Mouse (Mus musculus) heart, embryonic 11.5 days (tissue): ENCODE data around the gene Slamf8. TPM values are rescaled to one million over a fixed set of nuclear protein-coding genes. Genes with fewer than 3 reads are reported as not detected.
A peak's percentile ranks its signal among the peaks of the same experiment; 100 is the strongest.

Experiments used
- ATAC-seq: fragments of 200-750 bp; cut with Nextera tagmentation; replicated peaks from 2 replicates; pipeline ENCODE4 v1.8.0; 2017; ENCODE audit warnings: moderate library complexity; ENCODE audit not compliant: insufficient number of reproducible peaks, low FRiP score, low TSS enrichment
- H3K27ac ChIP-seq: fragments of 300-500 bp; sonication (generic); 2 replicates; pipeline ENCODE4 v1.5.1; 2014; ENCODE audit warnings: mild to moderate bottlenecking, low read depth, low read length
- H3K27me3 ChIP-seq: fragments of 300-500 bp; sonication (generic); 2 replicates; pipeline ENCODE4 v1.6.1; 2014; ENCODE audit warnings: mild to moderate bottlenecking, low read length, mixed read lengths; ENCODE audit not compliant: control insufficient read depth, insufficient read depth
- H3K36me3 ChIP-seq: fragments of 300-500 bp; sonication (generic); 2 replicates; pipeline ENCODE4 v1.6.1; 2014; ENCODE audit warnings: mild to moderate bottlenecking, low read length, moderate library complexity, mixed read lengths; ENCODE audit not compliant: control insufficient read depth, insufficient read depth
- H3K4me1 ChIP-seq: fragments of 300-500 bp; sonication (generic); 2 replicates; pipeline ENCODE4 v1.6.1; 2014; ENCODE audit warnings: low read length; ENCODE audit not compliant: control insufficient read depth, insufficient read depth
- H3K4me2 ChIP-seq: fragments of 300-500 bp; sonication (generic); 2 replicates; pipeline ENCODE4 v1.6.1; 2014; ENCODE audit warnings: mild to moderate bottlenecking, moderate library complexity
- H3K4me3 ChIP-seq: fragments of 300-500 bp; sonication (generic); 2 replicates; pipeline ENCODE4 v1.5.1; 2014; ENCODE audit warnings: low read depth, low read length
- H3K9ac ChIP-seq: fragments of 300-500 bp; sonication (generic); 2 replicates; pipeline ENCODE4 v1.6.1; 2014; ENCODE audit warnings: mild to moderate bottlenecking, low read depth, low read length, moderate library complexity
- H3K9me3 ChIP-seq: fragments of 300-500 bp; sonication (generic); replicated peaks from 2 replicates; pipeline ENCODE4 v1.6.1; 2016; ENCODE audit warnings: low read length; ENCODE audit not compliant: control insufficient read depth
- WGBS: fragments of 180-500 bp; shearing (Covaris S2); extraction: QIAGEN DNeasy Blood & Tissue Kit; methylation state at CpG from one replicate; pipeline ENCODE4 v1.1.7; 2014; ENCODE audit not compliant: insufficient replicate concordance; 5-methylcytosine and 5-hydroxymethylcytosine counted together
- polyA plus RNA-seq: library from polyadenylated mRNA; unstranded; fragments of >200 nt; fragmentation: Nextera tagmentation; extraction: Ambion mirVana; gene quantifications from 2 replicates; pipeline ENCODE4 v1.2.1, GENCODE M21; 2014

Slamf8 gene
- not detected in 2 replicates for polyA plus RNA-seq

DNA sequence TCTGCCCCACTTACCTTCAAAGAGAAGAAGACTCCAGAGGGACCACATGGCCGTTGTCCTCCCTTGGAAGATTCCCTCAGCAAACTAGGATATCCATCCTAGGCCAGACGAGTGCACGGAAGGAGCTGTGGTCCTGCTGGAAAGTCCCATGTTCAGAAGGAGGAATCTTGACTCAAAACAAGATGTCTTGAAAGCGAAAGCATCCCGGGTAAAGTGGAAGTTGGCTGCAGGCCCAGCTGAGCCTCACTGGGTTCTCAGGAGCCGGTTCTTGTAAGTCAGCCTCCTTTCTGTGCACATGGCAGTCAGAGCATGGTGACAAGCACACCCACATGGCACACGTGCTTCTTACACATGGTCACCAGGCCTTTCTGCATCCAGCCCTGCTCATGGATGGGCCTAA is at the start of gene Slamf8:
TSS of gene Slamf8 (minus strand) at position 184 of the 400 bp plus-strand sequence.
- no peak within 1 kb of the TSS for H3K9ac ChIP-seq
- no peaks in the 10 kb centered on the region for H3K36me3 ChIP-seq
- H3K27ac ChIP-seq: no peak within 1 kb of the TSS
- H3K4me2 ChIP-seq: no peak within 1 kb of the TSS
- H3K4me3 ChIP-seq: no peak within 1 kb of the TSS
- H3K27me3 ChIP-seq: peaks cover 10% of the 10 kb centered on the region
- H3K9me3 ChIP-seq: no peaks in the 10 kb centered on the region
- ATAC-seq: no peak
- peaks cover 5% of the 10 kb centered on the region; the same call in 1 of the 2 replicates for H3K4me1 ChIP-seq
- 71% methylated on average over 7 of the region's 7 CpGs for WGBS

DNA sequence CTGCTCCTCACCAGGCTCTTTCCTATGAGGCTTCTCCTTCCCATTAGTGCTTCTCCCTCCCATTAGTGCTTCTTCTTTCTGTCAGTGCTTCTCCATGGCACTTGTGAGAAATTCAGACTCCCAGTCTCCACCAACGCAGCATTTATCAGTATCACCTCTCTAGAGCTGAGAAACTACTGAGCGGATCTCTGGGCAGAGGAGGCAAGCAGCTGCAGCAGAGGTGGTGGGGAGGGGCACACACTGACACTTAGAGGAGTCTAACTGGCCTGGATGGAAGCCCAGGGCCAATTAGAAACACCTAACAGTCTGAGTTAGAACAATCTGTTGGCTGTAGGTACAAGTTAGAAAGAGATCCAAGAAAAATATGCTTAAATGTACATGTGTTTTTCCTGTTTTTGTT is 48.4 kb upstream of the Slamf8 start:
- Histone ChIP-seq H3K9ac (no peak overlapping the region), H3K27me3 (no peaks in the 10 kb centered on the region), H3K9me3 (no peaks in the 10 kb centered on the region), H3K4me1 (peaks cover 8% of the 10 kb centered on the region), H3K4me2 (no peak overlapping the region), H3K4me3 (no peak overlapping the region), H3K27ac (no peak overlapping the region), H3K36me3 (no peaks in the 10 kb centered on the region)
- 14% methylated on average over 2 of the region's 2 CpGs for WGBS
- ATAC-seq: no peak

DNA sequence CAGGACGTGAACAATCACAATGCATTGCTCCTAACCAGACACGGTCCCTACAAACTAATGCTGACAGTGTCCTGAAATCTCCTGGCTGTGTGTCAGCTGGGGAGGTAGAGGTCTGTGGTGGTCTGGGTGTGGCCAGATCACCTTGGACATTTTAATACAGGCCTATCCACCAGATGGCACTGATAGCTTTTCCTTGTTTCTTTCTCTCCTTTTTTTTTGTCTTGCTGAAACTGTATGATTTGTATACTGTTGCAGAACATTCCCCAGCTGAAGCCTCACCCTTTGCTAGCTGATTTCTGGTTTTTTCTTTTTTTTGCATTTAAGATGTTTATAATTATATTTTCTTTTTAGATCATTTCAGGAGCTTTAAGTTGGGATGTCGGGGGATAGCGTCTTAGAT is 47.4 kb upstream of the Slamf8 start:
- Histone ChIP-seq H3K4me2 (no peak overlapping the region), H3K4me1 (peaks cover 8% of the 10 kb centered on the region), H3K36me3 (no peaks in the 10 kb centered on the region), H3K27me3 (no peaks in the 10 kb centered on the region), H3K27ac (no peak overlapping the region), H3K9ac (no peak overlapping the region), H3K9me3 (no peaks in the 10 kb centered on the region), H3K4me3 (no peak overlapping the region)
- 62% methylated on average over 4 of the region's 4 CpGs for WGBS
- ATAC-seq: no peak

DNA sequence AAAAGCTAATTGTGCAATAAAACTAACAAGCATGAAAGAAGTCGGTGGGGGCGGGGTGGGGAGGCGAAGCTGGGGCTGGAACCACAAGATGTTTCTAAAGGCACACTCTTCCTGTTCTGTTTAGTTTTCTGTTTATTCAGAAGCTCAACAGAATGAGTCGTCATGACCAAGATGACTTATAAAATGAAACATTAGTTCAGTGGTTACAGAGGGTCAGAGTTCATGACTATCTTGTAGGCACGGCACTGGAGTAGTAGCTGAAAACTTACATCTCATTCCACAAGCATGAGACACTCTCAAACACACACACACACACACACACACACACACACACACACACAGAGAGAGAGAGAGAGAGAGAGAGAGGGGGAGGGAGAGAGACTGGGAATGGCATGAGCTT is 45.9 kb upstream of the Slamf8 start:
- H3K4me1 ChIP-seq: peaks cover 8% of the 10 kb centered on the region
- H3K4me2 ChIP-seq: no peak overlapping the region
- H3K9me3 ChIP-seq: no peaks in the 10 kb centered on the region
- no peak for ATAC-seq
- no peak overlapping the region for H3K9ac ChIP-seq
- no peak overlapping the region for H3K27ac ChIP-seq
- H3K4me3 ChIP-seq: no peak overlapping the region
- H3K36me3 ChIP-seq: no peaks in the 10 kb centered on the region
- WGBS: 81% methylated on average over 5 of the region's 5 CpGs
- H3K27me3 ChIP-seq: no peaks in the 10 kb centered on the region

DNA sequence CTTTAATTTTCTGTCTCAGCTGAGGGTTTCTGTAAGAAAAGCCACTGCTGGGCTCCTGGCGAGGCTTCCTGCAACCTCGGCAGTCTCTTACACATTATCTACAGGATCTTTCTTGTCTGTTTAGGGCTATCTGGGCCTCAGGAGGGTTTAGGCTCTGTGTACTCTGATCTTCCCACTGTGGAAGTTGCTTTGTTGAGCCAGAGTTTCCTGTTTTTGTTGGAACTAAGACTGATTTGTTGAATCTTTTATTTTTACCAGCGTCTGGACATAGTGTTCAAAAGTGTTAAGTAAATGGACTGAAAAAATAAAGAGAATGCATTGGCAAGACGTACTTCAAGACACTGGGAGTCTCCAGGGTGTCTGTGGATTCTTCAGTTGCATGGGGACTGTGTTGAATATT is 44.9 kb upstream of the Slamf8 start:
- 35% methylated on average over 4 of the region's 4 CpGs for WGBS
- Histone ChIP-seq H3K27me3 (no peaks in the 10 kb centered on the region), H3K4me2 (no peak overlapping the region), H3K27ac (peak overlapping the region; percentile 29; the same call in 1 of the 2 replicates), H3K4me3 (no peak overlapping the region), H3K36me3 (no peaks in the 10 kb centered on the region), H3K9ac (no peak overlapping the region), H3K9me3 (no peaks in the 10 kb centered on the region), H3K4me1 (peaks cover 8% of the 10 kb centered on the region)
- ATAC-seq: no peak

DNA sequence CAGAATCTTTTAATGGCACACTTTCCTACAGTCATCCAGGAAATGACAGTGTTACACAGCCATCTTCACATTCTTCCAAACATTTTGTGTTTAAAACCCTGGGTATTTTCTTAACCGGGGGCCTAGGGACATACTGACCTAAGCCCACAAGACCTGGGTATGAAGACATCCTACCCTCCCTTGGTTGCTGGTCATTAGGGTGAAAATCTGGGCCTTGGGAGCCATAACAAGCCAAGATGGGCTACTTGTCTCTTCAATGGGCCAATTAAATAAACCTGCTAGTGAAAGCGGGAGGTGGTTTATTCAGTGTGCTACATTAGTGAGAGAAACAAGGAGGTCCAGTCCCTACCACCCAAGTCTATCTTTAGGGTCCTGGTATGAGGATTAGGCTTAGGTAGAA is 43.8 kb upstream of the Slamf8 start:
- WGBS: 79% methylated on average over 2 of the region's 2 CpGs
- Histone ChIP-seq H3K27me3 (no peaks in the 10 kb centered on the region), H3K4me1 (peaks cover 8% of the 10 kb centered on the region), H3K9me3 (no peaks in the 10 kb centered on the region), H3K4me3 (no peak overlapping the region), H3K9ac (no peak overlapping the region), H3K36me3 (no peaks in the 10 kb centered on the region), H3K4me2 (no peak overlapping the region), H3K27ac (no peak overlapping the region)
- no peak for ATAC-seq

DNA sequence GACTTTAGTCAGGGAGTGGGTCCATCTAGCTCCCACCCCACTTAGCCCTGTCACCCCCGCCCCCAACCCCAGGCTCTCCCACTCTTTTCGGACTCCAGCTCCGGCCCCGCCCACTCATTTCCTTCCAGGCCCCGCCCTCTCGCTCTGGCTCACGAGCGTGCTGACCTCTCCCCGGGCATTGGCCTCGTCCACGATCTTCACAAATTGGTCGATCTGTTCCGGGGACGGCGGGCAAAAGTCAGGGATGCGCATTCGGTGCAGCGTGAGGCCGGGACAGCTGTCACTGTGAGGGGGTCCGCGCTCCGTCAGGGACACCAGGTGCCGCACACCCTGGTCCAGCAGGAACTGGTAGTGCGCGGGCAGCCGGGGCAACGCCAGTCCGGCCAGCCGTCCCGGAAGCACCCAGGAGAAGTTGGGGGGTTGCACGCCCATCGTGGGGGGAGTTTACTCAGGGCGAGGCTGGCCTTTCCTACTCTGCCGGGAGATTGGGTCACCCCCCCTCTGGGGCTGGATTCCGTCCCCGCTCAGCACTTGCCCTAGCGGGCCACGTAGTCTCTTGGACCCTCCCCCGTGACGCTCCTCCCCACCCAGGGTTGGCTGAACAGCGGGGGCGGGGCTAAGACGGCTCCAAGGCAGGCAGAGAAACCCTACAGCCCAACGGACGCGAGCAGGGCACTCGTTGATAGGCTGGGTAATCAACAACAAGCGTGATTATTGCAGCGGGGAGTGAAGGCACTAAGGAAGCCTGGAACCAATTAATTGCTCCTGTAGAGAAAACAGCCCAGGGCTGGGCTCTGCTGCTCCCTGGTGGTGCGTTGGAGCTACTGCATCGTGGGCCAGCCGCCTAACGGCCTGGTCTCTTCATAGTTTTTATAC is 42.3 kb upstream of the Slamf8 start, which contains the start of gene Dusp23:
TSS of gene Dusp23 (minus strand) at position 512 of the 876 bp plus-strand sequence.
- peak within 1 kb of the TSS; percentile 76 for H3K4me3 ChIP-seq
- H3K9me3 ChIP-seq: no peaks in the 10 kb centered on the region
- WGBS: under 1% methylated on average over 53 of the region's 53 CpGs
- peak within 1 kb of the TSS; percentile 81 for H3K4me2 ChIP-seq
- ATAC-seq: peak; percentile 96
- H3K36me3 ChIP-seq: no peaks in the 10 kb centered on the region
- no peaks in the 10 kb centered on the region for H3K27me3 ChIP-seq
- H3K4me1 ChIP-seq: peaks cover 8% of the 10 kb centered on the region
- H3K27ac ChIP-seq: peak within 1 kb of the TSS; percentile 90
- H3K9ac ChIP-seq: peak within 1 kb of the TSS; percentile 84

DNA sequence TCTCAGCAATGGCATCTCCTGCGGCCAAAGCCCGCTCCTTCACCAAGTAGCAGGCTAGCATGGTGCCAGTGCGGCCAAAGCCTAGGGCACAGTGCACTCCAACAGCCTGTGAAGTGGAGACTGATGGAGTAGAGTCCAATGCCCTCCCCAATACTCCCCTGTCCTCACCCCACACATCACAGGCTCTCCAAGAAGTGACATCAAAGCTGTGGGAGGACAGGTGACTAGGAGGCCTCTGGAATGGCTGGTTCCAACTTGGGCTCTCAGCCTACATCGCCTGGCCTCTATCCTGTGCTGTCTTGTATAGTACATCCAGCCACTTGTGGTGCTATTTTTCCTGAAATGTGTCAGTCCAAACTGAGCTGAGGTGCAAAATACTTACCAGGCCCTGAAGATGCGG is 41.4 kb upstream of the Slamf8 start:
- Histone ChIP-seq H3K9me3 (no peaks in the 10 kb centered on the region), H3K4me3 (no peak overlapping the region), H3K27me3 (no peaks in the 10 kb centered on the region), H3K36me3 (no peaks in the 10 kb centered on the region), H3K4me2 (no peak overlapping the region), H3K27ac (no peak overlapping the region), H3K9ac (no peak overlapping the region), H3K4me1 (peaks cover 8% of the 10 kb centered on the region)
- no peak for ATAC-seq
- WGBS: 82% methylated on average over 5 of the region's 5 CpGs

DNA sequence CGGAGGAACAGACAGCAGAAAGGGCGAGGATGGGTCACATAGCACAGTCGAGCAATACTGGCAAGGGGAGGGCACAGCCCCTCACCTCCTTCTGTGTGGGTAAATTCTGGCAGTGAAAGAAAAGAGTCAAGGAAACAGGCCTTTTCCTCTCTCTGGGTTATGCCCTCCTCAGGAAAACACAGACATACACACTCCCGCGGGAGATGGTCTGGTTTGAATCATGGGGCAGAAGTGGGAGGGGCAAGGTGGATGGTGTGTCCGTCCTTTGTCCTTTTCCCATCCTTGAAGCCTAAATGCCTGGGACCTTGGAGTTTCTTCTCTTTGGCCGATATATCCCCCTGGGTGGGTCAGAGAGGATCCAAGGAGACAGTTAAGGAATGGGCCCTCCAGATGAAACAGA is 39.5 kb upstream of the Slamf8 start:
- Histone ChIP-seq H3K27me3 (no peaks in the 10 kb centered on the region), H3K36me3 (no peaks in the 10 kb centered on the region), H3K9me3 (no peaks in the 10 kb centered on the region), H3K4me3 (no peak overlapping the region), H3K27ac (no peak overlapping the region), H3K4me1 (peaks cover 4% of the 10 kb centered on the region; the same call in 1 of the 2 replicates), H3K9ac (no peak overlapping the region), H3K4me2 (no peak overlapping the region)
- no peak for ATAC-seq
- WGBS: 55% methylated on average over 7 of the region's 7 CpGs
